Mouse (Mus musculus) urinary bladder, postnatal 36 days (tissue): Measurements from ENCODE around the gene Ewsr1.

Source experiments
- DNase-seq, 2 experiments: peaks; one replicate each; pipeline ENCODE4 v3.0.0; 2022; ENCODE audit warnings: low spot score in 2 of 2, mixed read lengths in 1 of 2

Gene Ewsr1

DNA sequence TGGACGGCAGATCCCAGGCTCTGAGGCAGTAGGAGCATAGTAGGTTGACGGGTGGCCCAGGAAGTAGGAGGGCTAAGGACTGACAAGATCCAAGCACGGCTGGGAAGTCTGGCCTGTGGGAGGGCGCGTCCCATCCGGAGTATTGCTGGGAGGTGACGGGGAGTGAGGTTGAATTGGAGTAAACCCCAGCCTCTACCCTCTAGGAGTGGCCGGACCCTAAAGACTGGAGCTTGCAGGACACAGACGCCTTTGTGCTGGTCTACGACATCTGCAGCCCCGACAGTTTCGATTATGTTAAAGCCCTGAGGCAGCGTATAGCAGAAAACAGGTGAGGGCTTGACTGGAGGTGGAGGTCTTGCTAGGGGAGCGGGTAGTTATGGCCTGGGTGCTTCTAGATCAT is 39.8 kb downstream of the Ewsr1 start:
- no peak for DNase-seq

DNA sequence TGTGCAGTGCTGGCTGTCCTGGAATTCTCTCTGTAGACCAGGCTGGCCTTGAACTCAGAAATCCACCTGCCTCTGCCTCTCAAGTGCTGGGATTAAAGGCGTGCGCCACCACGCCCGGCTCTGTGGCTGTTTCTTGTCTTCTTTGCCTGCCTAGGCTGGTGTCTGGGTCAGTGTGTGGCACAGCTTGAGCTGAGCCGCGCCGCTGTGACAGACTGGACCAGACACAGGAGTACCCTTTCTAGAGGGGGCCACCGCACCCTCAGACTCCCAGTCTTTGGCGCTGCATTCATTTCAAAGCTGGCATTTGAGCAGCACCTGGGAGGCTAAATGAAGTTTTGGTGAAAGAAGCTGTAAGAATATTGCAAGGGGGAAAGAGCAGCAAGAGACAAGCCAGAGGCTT is 40.3 kb downstream of the Ewsr1 start:
- no peak for DNase-seq

DNA sequence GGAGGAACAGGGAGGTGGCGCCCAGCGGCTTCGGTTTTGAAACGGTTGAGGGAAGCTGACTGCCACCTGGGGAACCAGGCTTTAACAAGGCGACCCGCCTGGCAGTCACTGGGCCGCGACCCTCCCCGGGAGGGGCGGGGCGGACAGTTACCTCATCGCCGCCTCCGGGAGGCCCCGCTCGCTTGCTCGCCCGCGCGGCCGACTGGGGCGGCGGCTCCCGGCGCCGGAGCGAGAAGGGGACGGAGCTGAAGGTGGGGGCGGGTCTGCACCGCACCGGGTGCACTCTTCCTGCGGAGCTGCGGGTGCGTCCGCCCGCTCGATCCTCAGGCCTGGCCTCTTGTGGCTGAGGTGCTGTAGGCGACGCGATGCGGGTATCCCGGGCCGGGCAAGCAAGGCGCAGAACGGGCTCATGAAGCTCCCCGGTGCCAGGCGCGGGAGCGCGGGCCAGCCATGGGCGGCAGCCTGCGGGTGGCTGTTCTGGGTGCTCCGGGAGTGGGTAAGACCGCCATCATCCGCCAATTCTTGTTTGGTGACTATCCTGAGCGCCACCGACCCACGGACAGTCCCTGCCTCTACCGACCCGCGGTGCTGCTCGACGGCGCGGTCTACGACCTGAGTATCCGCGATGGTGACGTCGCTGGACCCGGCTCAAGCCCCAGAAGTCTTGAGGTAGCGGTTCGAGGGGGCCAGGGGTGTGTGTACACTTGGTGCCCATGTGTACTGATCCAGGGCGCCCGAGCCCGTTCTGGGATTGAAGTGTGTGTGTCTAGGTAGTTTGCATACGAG is 41.0 kb downstream of the Ewsr1 start, which contains the start of gene Rasl10a:
Rasl10a (plus strand) TSS at position 273 of the 786 bp plus-strand sequence.
- DNase-seq, result peak in 1 of 2 experiments; percentile 44

DNA sequence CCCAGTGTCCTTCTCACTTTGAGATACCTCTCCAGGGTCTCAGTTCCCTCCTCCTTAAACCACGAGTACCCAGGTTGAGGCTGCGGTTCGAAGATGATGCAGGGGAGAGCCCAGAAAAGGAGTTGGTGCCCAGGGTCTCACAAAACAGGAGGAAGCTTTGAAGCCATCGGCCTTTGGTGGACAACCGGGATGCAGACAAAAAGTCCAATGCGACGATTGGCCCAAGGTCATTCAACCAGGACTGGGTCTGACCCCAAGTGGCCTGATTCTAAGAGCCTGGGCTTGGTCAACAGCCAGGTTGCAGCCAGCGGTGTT is 41.6 kb downstream of the Ewsr1 start:
- DNase-seq, result no peak

DNA sequence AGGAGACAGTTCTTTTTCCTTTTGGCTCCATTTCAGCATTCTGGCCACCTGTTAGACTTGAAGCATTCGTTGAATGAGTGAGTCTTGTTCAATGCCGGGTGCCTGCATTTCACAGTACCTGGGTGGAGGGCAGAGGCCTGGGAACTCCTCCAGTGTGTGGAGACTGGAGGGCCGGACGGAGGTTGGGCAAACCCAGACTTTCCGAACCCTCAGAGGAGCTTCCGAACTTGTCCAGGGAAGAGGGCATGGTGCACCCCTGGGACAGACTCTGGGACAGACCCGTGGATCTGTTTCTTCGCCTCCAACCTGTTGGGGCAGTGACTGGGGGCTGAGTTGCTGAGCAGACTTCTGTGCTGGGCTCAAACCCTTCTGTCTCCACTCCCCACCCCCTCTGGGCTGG is 42.0 kb downstream of the Ewsr1 start:
- no peak for DNase-seq

DNA sequence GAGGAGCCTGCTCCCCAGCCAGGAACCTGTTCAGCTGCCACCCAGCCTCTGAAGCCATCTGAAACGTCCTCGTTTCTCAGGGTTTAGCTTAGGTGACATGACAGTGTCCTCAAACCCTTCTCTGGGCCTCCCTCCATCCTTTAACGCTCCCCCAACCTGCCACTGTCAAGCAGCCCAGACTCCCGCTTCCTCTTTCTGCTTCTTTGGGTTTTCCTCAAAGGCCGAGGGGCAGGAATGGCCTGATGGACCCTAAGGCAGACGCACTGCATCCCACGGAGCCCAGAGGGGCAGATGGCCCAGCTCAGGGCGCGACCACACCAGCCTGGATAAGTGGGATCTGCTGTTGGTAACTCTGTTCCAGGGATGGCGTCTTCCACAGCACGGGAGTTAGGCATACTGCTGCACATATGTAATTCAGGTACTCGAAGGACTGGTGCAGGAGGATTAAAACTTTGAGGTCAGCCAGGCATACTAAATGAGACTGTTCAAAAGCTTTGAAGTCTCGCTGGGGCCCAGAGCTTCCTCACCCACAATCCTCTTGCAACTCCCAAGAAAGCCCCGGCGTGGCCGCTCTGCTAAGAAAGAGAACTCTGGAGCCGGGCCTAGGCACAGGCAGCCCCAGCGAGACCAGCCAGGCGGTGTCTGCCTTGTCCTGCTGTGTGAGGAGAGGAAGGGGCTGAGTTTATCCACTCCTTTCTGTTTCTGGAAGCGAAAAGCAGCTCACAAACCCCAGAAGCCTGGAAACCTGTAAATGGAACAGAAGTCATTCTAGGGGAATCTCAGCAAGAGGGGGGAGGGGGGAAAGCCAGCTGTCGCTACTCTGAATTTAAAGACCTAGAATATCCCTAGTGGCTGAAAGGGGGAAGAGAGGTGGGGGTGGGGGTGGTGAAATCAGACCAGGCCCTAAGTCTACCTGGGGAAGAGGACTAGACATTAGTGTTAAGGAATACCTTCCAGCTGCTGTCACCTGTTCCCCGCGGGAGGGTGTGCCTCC is 42.8 kb downstream of the Ewsr1 start:
- DNase-seq, result no peak

DNA sequence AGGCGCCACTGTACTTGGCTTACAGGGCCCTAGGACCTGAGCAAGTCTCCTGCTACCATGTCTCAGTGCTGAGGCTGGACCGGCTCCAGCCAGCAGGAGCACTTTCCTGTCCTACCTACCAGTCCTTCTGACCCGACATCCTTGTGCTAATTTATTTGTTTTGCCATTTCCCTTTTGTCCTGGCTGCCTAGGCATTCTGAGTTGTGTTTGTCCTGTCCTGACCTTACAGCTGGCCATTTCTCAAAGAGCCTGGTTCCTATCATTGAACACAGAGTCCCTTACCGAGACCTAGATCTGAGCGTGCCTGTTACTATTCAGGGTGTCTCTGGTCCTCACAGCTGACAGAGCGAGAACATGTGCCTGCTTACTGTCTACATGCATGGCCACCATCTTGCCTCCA is 44.2 kb downstream of the Ewsr1 start:
- DNase-seq, result no peak

DNA sequence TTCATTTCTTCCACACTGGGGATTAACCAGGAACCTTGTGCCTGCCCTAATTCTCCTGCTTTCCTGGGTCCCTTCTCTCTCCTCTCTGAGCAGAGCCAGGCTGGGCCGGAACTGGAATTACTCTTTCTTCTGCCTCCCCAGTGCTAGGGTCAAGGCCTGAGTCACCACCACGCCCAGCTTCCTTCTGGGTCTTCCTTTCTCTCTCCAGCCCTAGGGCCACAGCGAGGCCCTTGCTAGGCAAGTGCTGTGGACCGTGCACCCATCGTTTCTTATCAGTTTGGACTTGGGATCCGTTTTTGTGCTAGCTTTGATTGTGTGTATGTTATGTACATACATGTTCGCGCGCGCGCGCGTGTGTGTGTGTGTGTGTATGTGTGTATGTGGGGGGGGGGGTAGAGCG is 44.9 kb downstream of the Ewsr1 start:
- DNase-seq, result no peak

DNA sequence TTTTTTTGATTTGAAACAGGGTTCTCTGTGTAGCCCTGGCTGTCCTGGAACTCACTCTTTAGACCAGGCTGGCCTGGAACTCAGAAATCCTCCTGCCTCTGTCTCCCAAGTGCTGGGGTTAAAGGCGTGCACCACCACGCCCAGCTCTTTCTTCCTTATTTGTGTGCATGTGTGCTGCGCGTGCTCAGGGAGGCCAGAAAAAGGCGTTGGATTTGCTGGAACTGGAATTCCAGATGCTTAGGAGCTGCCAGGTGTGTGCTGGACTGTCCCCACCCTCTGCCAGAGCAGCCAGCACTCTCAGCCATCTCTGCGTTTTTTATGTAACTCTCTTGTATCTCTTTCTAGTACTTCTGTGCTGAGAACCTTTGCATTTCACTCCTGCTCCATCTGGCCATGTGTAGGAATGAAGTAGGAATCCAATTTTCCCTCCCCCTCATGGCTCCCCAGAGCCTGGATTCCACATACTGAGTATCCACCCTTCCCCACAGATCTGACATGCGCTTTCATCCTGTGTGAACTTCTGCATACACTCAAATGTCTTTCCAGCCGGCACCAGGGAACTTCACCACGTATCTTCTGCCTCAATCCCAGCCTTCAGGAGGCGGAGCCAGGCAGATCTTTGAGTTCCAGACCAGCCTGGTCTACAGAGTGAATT is 46.7 kb downstream of the Ewsr1 start:
- DNase-seq, result no peak

DNA sequence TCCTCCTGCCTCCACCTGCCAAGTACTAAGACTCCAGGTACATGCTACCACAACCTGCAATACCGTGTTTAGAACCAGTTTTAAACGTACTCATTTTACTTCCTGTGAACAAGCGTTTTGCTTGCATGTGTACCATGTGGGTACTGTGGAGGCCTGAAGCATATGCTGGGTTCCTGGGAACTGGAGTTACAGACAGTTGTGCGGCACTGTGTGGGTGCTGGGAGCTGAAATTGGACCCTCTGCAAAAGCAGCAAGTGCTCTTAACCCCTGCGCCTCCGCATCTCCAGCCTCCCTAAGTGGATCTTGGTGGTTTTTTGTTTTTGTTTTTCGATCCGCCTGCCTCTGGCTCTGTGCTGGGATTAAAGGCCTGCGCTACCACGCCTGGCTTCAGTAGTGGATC is 47.4 kb downstream of the Ewsr1 start:
- no peak for DNase-seq

DNA sequence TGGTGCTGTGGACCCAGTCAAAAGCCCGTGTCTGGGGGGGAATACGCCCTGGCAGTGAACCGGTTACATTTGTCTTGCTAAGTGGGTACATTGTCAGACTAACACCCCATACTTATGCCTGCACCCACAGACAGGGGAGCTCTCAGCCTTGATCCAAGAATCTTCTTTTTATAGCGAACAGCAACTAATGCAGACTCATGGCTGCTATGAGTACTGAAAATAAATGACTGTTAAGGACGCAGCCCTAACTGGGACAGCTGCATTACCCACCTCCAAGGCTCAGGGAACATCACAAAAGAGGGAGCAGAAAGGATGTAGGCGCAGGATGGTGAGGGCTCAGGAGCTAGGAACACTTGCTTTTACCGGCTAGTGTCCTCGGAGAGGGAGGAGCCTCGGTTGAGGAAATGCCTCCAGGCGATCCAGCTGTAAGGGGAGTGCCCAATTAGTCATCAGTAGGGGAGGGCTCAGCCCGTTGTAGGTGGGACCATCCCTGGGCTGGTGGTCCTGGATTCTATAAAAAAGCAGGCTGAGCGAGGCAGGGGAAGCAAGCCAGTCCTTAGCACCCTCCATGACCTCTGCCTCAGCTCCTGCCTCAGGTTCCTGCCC is 52.6 kb downstream of the Ewsr1 start:
- DNase-seq, result no peak

DNA sequence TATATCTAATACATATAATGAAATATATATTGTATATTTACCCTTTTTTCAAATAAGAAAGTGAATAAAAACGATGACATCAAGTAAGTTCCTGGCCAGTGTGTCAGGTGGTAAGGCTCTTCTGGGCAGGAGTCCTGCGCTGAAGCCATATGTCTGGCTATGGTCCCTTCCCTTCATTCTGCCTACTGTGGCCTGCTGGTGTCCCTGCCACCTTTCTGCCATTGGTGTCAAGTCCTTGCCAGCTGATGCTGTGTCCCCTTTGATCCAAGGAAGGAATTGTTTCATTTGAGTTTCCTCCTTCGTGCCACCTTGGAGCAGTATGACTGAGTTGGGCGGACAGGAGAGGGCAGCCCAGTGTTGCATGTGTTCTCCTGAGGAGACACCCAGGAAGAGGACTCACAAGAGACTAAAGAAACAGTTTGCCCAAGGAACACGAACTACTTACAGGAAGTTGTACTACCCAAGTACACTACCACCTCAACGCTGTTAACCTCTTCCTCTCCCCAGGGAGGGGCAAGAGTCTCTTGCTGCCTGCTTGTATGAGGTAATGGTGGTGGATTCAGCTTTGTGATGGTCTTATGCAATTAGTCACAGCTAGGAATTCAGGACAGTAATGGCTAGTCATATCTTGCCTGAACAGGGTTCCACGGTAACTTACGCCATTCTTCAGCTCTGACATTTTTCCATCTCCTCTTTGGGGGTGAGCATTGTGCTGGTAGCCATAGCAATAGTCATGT is 56.3 kb downstream of the Ewsr1 start:
- no peak for DNase-seq

DNA sequence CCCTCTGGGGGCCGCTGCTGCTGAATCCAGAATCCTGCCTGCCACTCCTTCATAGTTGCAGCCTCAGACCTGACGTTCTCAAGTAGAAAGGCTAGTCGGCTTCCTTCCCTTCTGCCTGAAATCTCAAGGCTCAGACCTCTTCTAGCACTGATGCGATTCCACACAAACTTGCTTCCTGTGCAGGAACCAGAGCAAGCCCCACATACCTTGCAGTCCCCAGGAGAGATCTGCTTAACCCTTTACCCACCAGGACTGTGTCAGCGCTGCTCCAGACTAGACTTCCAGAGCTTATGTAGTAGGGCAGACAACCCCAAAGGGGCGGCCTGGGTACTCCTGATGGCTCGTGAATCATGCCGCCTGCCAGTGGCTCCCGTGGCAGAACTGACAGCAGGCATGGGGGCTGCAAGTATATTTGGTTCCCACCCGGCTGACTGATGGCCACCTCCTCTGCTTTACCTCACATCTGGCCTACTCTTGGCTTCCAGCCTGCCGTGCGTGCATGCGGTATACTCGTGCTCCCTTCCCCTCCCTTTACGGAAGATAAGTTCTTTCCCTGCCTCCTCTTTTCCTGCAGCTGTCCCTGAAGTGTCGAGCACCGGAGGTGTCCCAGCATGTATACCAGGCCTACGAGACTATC is 57.8 kb downstream of the Ewsr1 start:
- no peak for DNase-seq

DNA sequence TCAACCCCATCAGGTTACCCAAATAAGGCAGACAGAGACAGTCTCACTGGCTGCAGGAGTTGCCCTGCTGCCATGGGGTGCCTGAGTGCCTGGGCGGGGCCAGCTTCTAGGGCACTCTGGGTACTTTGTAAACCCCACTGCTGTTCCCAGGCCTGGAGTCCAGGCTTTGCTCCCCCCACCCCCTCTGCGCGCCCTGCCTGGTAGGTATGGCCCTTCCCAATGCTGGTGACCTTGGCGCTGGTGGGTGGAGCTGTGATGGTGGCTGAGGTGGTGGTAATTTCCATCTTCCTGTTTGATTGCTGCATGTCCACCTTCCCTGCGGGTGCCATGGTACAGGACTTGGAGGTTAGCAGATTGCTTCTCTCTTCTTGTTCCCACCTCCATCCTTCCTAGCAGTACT is 58.5 kb downstream of the Ewsr1 start:
- DNase-seq, result no peak

DNA sequence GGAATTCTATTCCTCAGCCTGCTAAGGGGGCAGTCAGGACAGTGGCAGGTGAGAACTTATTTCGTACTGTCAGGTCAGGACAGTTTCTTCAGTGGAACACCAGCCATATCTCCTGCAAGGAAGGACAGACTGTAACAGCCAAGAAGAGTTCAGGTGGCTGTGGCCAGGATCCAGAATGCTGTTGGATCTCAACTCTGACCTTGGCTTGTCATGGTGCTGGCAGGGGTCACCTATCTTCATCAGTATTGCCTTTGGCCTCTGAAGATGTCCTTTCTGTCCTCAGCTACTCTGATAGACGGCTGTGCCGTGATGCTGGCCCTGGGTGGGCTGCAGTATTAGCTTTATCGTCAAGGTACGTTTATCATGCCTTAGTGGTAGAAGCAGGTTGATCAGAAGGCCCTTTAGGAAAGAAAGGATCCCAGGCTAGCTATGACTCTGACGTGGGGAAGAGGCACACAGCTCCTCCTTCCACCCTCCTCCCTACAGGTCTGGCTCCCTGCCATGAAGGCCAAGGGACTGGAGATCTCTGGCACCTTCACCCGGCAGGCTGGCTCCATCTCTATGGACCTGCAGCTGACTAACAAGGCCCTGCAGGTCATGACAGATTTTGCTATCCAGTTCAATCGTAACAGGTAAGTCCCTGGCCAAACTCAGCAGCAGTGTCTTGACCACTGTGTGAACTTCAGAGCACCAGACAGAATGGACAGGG is 61.8 kb downstream of the Ewsr1 start:
- DNase-seq, result peak; percentile 60 to 82

DNA sequence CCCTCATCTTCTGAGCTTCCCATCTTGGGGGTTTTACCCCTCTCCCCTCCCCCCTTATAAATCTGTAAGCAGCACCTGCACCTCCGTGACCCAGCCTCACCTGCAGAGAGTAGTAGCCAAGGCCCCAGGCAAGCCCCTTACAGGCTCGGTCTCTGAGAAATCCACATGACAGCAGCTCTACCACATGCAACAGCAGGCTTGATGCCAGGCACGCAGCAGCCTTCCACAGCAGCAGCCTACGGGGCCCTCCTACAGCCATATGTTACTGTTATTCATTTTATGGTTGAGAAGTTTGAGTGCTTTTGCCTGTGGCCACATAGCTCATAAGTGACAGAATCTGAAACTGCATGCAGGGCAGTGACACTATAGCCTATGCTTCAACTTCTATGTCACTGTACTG is 63.6 kb downstream of the Ewsr1 start:
- DNase-seq, result no peak

DNA sequence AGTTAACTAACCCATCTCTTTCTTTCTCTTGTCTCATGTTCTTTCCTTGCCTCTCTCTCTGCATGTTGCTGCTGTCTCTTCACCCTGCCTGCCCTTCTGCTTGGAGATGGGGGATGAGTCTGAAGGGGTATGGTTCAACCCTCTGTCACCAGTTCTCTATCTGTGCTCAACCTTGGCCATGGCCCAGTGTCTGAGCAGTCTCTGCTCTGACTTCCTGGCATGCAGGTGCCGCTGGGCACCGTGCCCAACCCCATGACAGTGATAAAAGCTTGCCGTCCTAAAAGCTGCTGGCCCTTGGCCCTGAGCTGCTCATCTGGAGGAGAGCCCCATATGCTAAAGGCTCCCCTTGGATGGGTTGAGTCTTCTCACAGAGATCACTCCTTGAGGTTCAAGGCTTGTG is 65.9 kb downstream of the Ewsr1 start:
- no peak for DNase-seq

DNA sequence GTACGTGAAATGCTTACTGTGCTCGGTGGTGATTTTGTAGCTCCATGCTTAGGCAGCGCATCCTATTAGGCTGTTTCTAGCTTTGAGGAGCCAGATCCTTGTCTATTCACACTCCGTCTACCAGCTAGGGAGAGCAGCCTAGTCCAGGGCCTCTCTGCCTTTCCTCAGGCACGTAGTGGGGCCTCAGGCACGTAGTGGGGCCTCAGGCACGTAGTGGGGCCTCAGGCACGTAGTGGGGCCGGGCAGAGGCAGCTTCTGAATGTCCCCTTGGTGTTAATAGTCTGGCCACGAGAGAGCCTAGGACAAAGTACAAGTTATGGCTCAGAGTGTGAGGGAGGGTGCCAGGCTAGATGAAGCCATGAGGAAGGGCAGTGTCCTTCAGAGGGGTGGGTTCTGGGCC is 66.4 kb downstream of the Ewsr1 start:
- no peak for DNase-seq

DNA sequence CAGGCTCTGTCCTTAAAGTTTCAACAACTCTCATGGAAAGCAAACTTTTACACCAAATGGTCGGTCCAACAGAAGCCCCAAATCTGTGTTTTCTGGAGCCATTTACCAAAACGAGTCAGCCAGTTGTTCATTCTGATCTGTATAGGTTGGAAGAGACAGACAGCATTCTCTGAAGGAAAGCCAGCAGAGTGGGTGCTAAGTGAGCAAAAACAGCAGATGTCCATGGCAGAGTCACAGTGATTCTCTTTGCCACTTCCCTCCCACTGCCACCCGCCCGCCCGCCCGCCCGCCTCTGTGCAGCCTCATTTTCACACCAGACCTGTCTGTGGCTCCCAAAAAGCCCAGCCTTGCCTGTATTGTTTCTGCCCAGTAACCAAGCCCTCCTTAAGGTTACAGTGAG is 70.8 kb downstream of the Ewsr1 start:
- no peak for DNase-seq

DNA sequence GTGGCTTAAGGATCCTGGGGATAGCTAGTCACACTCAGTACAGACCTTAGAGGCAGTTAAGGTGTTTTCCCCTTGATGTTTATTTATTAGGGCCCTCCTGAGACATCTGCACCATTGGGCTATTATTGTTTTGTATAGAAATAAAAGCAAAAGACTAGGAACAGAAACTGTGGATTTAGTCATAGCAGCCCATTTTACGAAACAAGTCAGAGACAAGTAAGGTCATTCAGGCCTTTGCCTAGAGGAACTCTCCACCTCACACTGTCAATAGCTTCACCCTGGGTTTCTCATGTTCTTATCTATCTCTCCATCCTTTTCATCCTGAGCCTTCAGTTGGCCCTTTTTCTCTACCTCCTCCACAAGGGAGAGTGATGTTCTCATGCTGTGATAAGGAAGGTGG is 74.0 kb downstream of the Ewsr1 start:
- DNase-seq, result no peak
